Mouse (Mus musculus) small intestine, adult 2 months (tissue): ENCODE data around the gene Cand2.

ENCODE experiments used
- CTCF ChIP-seq: fragments of 200-500 bp; IDR thresholded peaks from 2 replicates; pipeline ENCODE4 v1.5.1; 2012; ENCODE audit warnings: low read depth, mild to moderate bottlenecking, control low read depth, inconsistent platforms, low read length, moderate library complexity, mixed read lengths; ENCODE audit not compliant: insufficient replicate concordance, insufficient read length; ENCODE audit errors: extremely low read depth
- POLR2A ChIP-seq: fragments of 200-500 bp; IDR thresholded peaks from 2 replicates; pipeline ENCODE4 v1.6.1; 2012; ENCODE audit warnings: low read depth, mild to moderate bottlenecking, control low read depth, inconsistent platforms, low read length, moderate library complexity

- TF ChIP-seq CTCF = no peak
- TF ChIP-seq POLR2A = no peak
These were observed 30.8 kb upstream of the Cand2 start for GRCm38 (mm10) chr6:115743569-115743968.
